Mouse (Mus musculus) kidney, adult 2 months (tissue): ENCODE data around the gene Frmd4a. TPM values are rescaled to one million over a fixed set of nuclear protein-coding genes. Genes with fewer than 3 reads are reported as not detected.

Experiments
- DNase-seq: peaks from one replicate; pipeline ENCODE4 v3.0.0; 2021
- H3K27ac ChIP-seq: fragments of 200-500 bp; 2 replicates; pipeline ENCODE4 v1.5.1; 2012; ENCODE audit warnings: low read depth, low read length, control low read depth, inconsistent platforms; ENCODE audit not compliant: insufficient read depth
- H3K27me3 ChIP-seq: fragments of 200-500 bp; replicated peaks from 2 replicates; pipeline ENCODE4 v1.6.1; 2012; ENCODE audit warnings: mild to moderate bottlenecking, moderate library complexity, low read length, inconsistent platforms; ENCODE audit not compliant: control insufficient read depth, insufficient read depth
- H3K36me3 ChIP-seq: fragments of 200-500 bp; 2 replicates; pipeline ENCODE4 v1.6.1; 2012; ENCODE audit warnings: mild to moderate bottlenecking, moderate library complexity, low read length, inconsistent platforms; ENCODE audit not compliant: control insufficient read depth, insufficient read depth
- H3K4me1 ChIP-seq: fragments of 200-500 bp; 2 replicates; pipeline ENCODE4 v1.6.1; 2011; ENCODE audit warnings: low read length; ENCODE audit not compliant: control insufficient read depth, insufficient read depth
- H3K4me3 ChIP-seq: fragments of 200-500 bp; 2 replicates; pipeline ENCODE4 v1.5.1; 2011; ENCODE audit warnings: mild to moderate bottlenecking, low read depth, low read length, control low read depth; ENCODE audit not compliant: insufficient read depth
- CTCF ChIP-seq: fragments of 200-500 bp; conservative IDR thresholded peaks from 2 replicates; pipeline ENCODE4 v1.5.1; 2011; ENCODE audit warnings: low read depth, mild to moderate bottlenecking, control low read depth, low read length, moderate library complexity, mixed read lengths; ENCODE audit not compliant: insufficient read depth, insufficient read length
- POLR2A ChIP-seq: fragments of 200-500 bp; IDR thresholded peaks from one replicate; pipeline ENCODE4 v1.6.1; 2011; ENCODE audit warnings: low read depth, low read length, control low read depth
- WGBS: fragments of 180-500 bp; shearing (Covaris S2); methylation state at CpG from one replicate; pipeline ENCODE4 v1.1.7; 2018; 5-methylcytosine and 5-hydroxymethylcytosine counted together
- polyA plus RNA-seq: library from polyadenylated mRNA; depleted of rRNA; stranded (reverse); fragments of >200 nt; gene quantifications from 2 replicates; pipeline ENCODE4 v1.2.3, GENCODE M21; 2012

The Frmd4a gene
- polyA plus RNA-seq, 1 experiment: 5.8 TPM

GRCm38 (mm10) chr2:4155406-4155805 is 137.9 kb downstream of the Frmd4a start:
- no peak for DNase-seq
- no peaks in the 10 kb centered on the region for H3K36me3 ChIP-seq
- H3K27ac ChIP-seq: no peak overlapping the region
- TF ChIP-seq POLR2A: no peak
- TF ChIP-seq CTCF: no peak
- H3K4me3 ChIP-seq: no peak overlapping the region
- no peaks in the 10 kb centered on the region for H3K27me3 ChIP-seq
- H3K4me1 ChIP-seq: no peaks in the 10 kb centered on the region

- TF ChIP-seq CTCF (no peak), POLR2A (no peak)
Observed at GRCm38 (mm10) chr2:4156511-4156910, 139.0 kb downstream of the Frmd4a start.

GRCm38 (mm10) chr2:4157396-4157795 is 139.9 kb downstream of the Frmd4a start:
- Histone ChIP-seq H3K4me1 (no peaks in the 10 kb centered on the region), H3K4me3 (no peak overlapping the region), H3K36me3 (no peaks in the 10 kb centered on the region), H3K27ac (no peak overlapping the region), H3K27me3 (no peaks in the 10 kb centered on the region)
- TF ChIP-seq POLR2A (no peak), CTCF (no peak)
- DNase-seq: no peak
- 86% methylated on average over 4 of the region's 4 CpGs for WGBS

More at GRCm38 (mm10) chr2:4156511-4156910, 139.0 kb downstream of the Frmd4a start:
- H3K27ac ChIP-seq: no peak overlapping the region
- H3K27me3 ChIP-seq: no peaks in the 10 kb centered on the region
- no peaks in the 10 kb centered on the region for H3K4me1 ChIP-seq
- no peak overlapping the region for H3K4me3 ChIP-seq
- no peak for DNase-seq
- H3K36me3 ChIP-seq: no peaks in the 10 kb centered on the region

- Histone ChIP-seq H3K27ac (no peak overlapping the region), H3K4me1 (no peaks in the 10 kb centered on the region), H3K27me3 (no peaks in the 10 kb centered on the region), H3K36me3 (no peaks in the 10 kb centered on the region), H3K4me3 (no peak overlapping the region)
- WGBS: 82% methylated on average over 15 of the region's 15 CpGs
- TF ChIP-seq CTCF: peak; percentile 31; the same call in 1 of the 2 replicates
- TF ChIP-seq POLR2A: no peak
- no peak for DNase-seq
Observed at GRCm38 (mm10) chr2:4159574-4160203, 142.2 kb downstream of the Frmd4a start.

- TF ChIP-seq CTCF: no peak
- no peak for TF ChIP-seq POLR2A
- no peak for DNase-seq
Observed at GRCm38 (mm10) chr2:4166191-4166590, 148.7 kb downstream of the Frmd4a start.

GRCm38 (mm10) chr2:4167131-4167530 is 149.6 kb downstream of the Frmd4a start:
- 87% methylated on average over 6 of the region's 6 CpGs for WGBS
- TF ChIP-seq CTCF (no peak), POLR2A (no peak)
- H3K36me3 ChIP-seq: no peaks in the 10 kb centered on the region

More at GRCm38 (mm10) chr2:4166191-4166590, 148.7 kb downstream of the Frmd4a start:
- Histone ChIP-seq H3K27me3 (no peaks in the 10 kb centered on the region), H3K36me3 (no peaks in the 10 kb centered on the region), H3K27ac (no peak overlapping the region), H3K4me1 (no peaks in the 10 kb centered on the region), H3K4me3 (no peak overlapping the region)
- WGBS: 86% methylated on average over 2 of the region's 2 CpGs

GRCm38 (mm10) chr2:4169726-4170125 is 152.2 kb downstream of the Frmd4a start:
- Histone ChIP-seq H3K27me3 (no peaks in the 10 kb centered on the region), H3K4me1 (no peaks in the 10 kb centered on the region), H3K27ac (no peak overlapping the region), H3K4me3 (no peak overlapping the region), H3K36me3 (no peaks in the 10 kb centered on the region)
- no peak for DNase-seq
- WGBS: 46% methylated on average over 10 of the region's 10 CpGs
- TF ChIP-seq POLR2A (no peak), CTCF (no peak)

More at GRCm38 (mm10) chr2:4167131-4167530, 149.6 kb downstream of the Frmd4a start:
- H3K27ac ChIP-seq: no peak overlapping the region
- no peak overlapping the region for H3K4me3 ChIP-seq
- H3K27me3 ChIP-seq: no peaks in the 10 kb centered on the region
- no peak for DNase-seq
- H3K4me1 ChIP-seq: no peaks in the 10 kb centered on the region

- Histone ChIP-seq H3K4me3 (no peak overlapping the region), H3K36me3 (no peaks in the 10 kb centered on the region), H3K4me1 (no peaks in the 10 kb centered on the region), H3K27ac (no peak overlapping the region), H3K27me3 (no peaks in the 10 kb centered on the region)
- no peak for DNase-seq
- 52% methylated on average over 4 of the region's 4 CpGs for WGBS
- TF ChIP-seq CTCF (no peak), POLR2A (no peak)
Observed at GRCm38 (mm10) chr2:4170189-4170588, 152.7 kb downstream of the Frmd4a start.
